Comparison of ENCODE assay signal across 9 mouse cellular contexts in the genomic region with DNA sequence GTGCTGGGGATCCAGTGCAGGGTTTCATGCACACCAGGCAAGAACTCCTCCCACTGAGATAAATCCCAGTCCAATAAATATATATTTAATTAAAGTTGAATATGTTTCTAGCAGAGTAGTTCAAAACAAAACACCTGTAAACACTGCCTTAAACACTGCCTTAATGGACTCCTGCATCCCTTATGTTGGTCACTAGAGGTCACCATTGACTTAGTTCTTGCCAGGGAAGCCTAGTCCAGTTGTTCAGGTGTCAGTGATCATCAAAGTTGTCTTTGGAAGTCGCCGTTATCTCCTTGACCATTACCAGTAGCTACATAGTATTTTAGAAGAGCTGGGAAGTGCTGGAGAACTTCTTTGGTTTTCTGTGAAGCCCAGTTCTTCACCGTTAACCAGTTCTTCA. TPM values are rescaled to one million over a fixed set of nuclear protein-coding genes. Genes with fewer than 3 reads are reported as not detected.
A peak's percentile ranks its signal among the peaks of the same experiment; 100 is the strongest.
DNase-seq lines count a peak whose midpoint lies in the region; ATAC-seq and TF ChIP-seq lines count a peak whose summit lies in the region.
"Had no signal": no experiment of that assay in that cellular context is flagged by ENCODE, and none has a peak within 500 bp of the region (broad histone marks: within the 10 kb centered on the region; RNA-seq: fewer than 3 reads in every experiment).

No protein-coding gene starts in this region.

- 18% methylated on average over 3 of the region's 3 CpGs for WGBS in kidney, adult 2 months

- H3K4me1 ChIP-seq in kidney, adult 2 months (ENCODE audit: control insufficient read depth, insufficient read depth, low read length) = no peaks in the 10 kb centered on the region
- H3K4me1 ChIP-seq: midbrain, embryonic 12.5 days had no signal

- no peak overlapping the region for H3K4me3 ChIP-seq in kidney, adult 2 months (ENCODE audit: insufficient read depth, low read depth, low read length)
- H3K4me3 ChIP-seq: midbrain, embryonic 12.5 days had no signal

- TF ChIP-seq POLR2A in kidney, adult 2 months (IDR thresholded peaks at IDR 0.05; ENCODE audit: low read depth, low read length) = no peak

- no peaks in the 10 kb centered on the region for H3K27me3 ChIP-seq in kidney, adult 2 months (replicated peaks; ENCODE audit: control insufficient read depth, insufficient read depth, low read length)
- H3K27me3 ChIP-seq: midbrain, embryonic 12.5 days had no signal

- TF ChIP-seq CTCF in kidney, adult 2 months (conservative IDR thresholded peaks at IDR 0.05; ENCODE audit: insufficient read depth, insufficient read length, low read depth, low read length) = peak; percentile 64

- no peak overlapping the region for H3K27ac ChIP-seq in kidney, adult 2 months (ENCODE audit: insufficient read depth, low read depth, low read length)
- H3K27ac ChIP-seq: midbrain, embryonic 12.5 days had no signal

- intact Hi-C loops in left cerebral cortex, postnatal 10 days (cut with DNase I) = loop anchor here (2.0 to 5.0 kb wide), 2 partner anchors 34 to 197 kb away; no protein-coding TSS in a partner anchor

- DNase-seq in CD4-positive, CD25-positive, alpha-beta regulatory T cell, adult 2 months (ENCODE audit: low read depth, low spot score) = peak; percentile 39
- DNase-seq in right cerebral cortex, postnatal 10 days (ENCODE audit: low spot score in 2 of 2) = peak; percentile 23 to 32
- no peak for DNase-seq in right cerebral cortex, adult 2 months (ENCODE audit: low spot score in 2 of 2)
- peak; percentile 75 for DNase-seq in kidney, adult 2 months
- DNase-seq in left cerebral cortex, postnatal 10 days (ENCODE audit: extremely low spot score in 1 of 2, low spot score in 2 of 2) = no peak
- no peak for DNase-seq in layer of hippocampus, postnatal 36 days

- no peak for ATAC-seq in CD4-positive, CD25-positive, alpha-beta regulatory T cell, adult 4 months
- peak; percentile 66 for ATAC-seq in megakaryocyte, adult 5-6 weeks (ENCODE audit: poor library complexity, severe bottlenecking)

- no peaks in the 10 kb centered on the region for H3K36me3 ChIP-seq in kidney, adult 2 months (ENCODE audit: control insufficient read depth, insufficient read depth, low read length)
- H3K36me3 ChIP-seq: midbrain, embryonic 12.5 days had no signal

RNA-seq across cellular contexts. Expression of a gene that starts 1.1 kb away (rescaled TPM):
- polyA plus RNA-seq in CD4-positive, CD25-positive, alpha-beta regulatory T cell, adult 4 months (2017; shearing (Covaris generic)) = under 1 TPM; 0.29 to 0.31 TPM
- 0.33 and 0.38 TPM in 2 replicates for polyA plus RNA-seq in kidney, adult 2 months (2012; rRNA removed)
- not detected in 2 replicates for total RNA-seq in megakaryocyte, adult 5-6 weeks (2015)
- total RNA-seq in megakaryocyte, adult 5-6 weeks (2017) = not detected in 2 replicates
- 1 to 10 TPM; 1.2 to 1.8 TPM for total RNA-seq in left cerebral cortex, postnatal 10 days (2021)
- total RNA-seq in layer of hippocampus, postnatal 36 days (2021) = under 1 TPM; 0.52 to 0.58 TPM

RNA-seq across cellular contexts. Expression of a gene that starts 1.1 kb away (rescaled TPM):
- polyA plus RNA-seq in CD4-positive, CD25-positive, alpha-beta regulatory T cell, adult 4 months (2017; shearing (Covaris generic)) = not detected
- 66.0 and 90.9 TPM in 2 replicates for polyA plus RNA-seq in kidney, adult 2 months (2012; rRNA removed)
- total RNA-seq in megakaryocyte, adult 5-6 weeks (2015) = 3.1 and 5.6 TPM in 2 replicates
- total RNA-seq in megakaryocyte, adult 5-6 weeks (2017) = 7.1 and 11.8 TPM in 2 replicates
- total RNA-seq in left cerebral cortex, postnatal 10 days (2021) = 10 to 100 TPM in 1 of 2 experiments, 1 to 10 TPM in 1; 9.7 to 10.9 TPM
- 10 to 100 TPM in 1 of 2 experiments, 1 to 10 TPM in 1; 8.9 to 10.4 TPM for total RNA-seq in layer of hippocampus, postnatal 36 days (2021)

RNA-seq across cellular contexts. Expression of a gene that starts 19.9 kb away (rescaled TPM):
- polyA plus RNA-seq in CD4-positive, CD25-positive, alpha-beta regulatory T cell, adult 4 months (2017; shearing (Covaris generic)) = 1,000 to 10,000 TPM; 2,170 to 2,387 TPM
- polyA plus RNA-seq in kidney, adult 2 months (2012; rRNA removed) = 8,110 and 8,726 TPM in 2 replicates
- total RNA-seq in megakaryocyte, adult 5-6 weeks (2015) = 1,271 and 1,296 TPM in 2 replicates
- total RNA-seq in megakaryocyte, adult 5-6 weeks (2017) = 513 and 615 TPM in 2 replicates
- total RNA-seq in left cerebral cortex, postnatal 10 days (2021) = 1,000 to 10,000 TPM; 1,579 to 1,597 TPM
- total RNA-seq in layer of hippocampus, postnatal 36 days (2021) = 1,000 to 10,000 TPM; 2,856 to 3,180 TPM

RNA-seq across cellular contexts. Expression of a gene that starts 41.0 kb away (rescaled TPM):
- not detected for polyA plus RNA-seq in CD4-positive, CD25-positive, alpha-beta regulatory T cell, adult 4 months (2017; shearing (Covaris generic))
- 382 and 459 TPM in 2 replicates for polyA plus RNA-seq in kidney, adult 2 months (2012; rRNA removed)
- 0.76 and 0.91 TPM in 2 replicates for total RNA-seq in megakaryocyte, adult 5-6 weeks (2015)
- 1.8 and 1.9 TPM in 2 replicates for total RNA-seq in megakaryocyte, adult 5-6 weeks (2017)
- 10 to 100 TPM; 49.0 to 49.5 TPM for total RNA-seq in left cerebral cortex, postnatal 10 days (2021)
- 10 to 100 TPM; 24.3 to 24.5 TPM for total RNA-seq in layer of hippocampus, postnatal 36 days (2021)

Comparison
In these comparisons a context has a peak if more than half of its experiments do, and no peak if none do; other contexts are left out.
1. DNase-seq: peak in CD4-positive, CD25-positive, alpha-beta regulatory T cell, adult 2 months (single experiment), right cerebral cortex, postnatal 10 days (2 of 2) and kidney, adult 2 months (single experiment); none in right cerebral cortex, adult 2 months (0 of 2), left cerebral cortex, postnatal 10 days (0 of 2) and layer of hippocampus, postnatal 36 days (0 of 2).